In genomic region chr14:47189635-47189955, GRCm38 (mm10) we compare ENCODE assay signal across 8 mouse cellular contexts. TPM values are rescaled to one million over a fixed set of nuclear protein-coding genes. Genes with fewer than 3 reads are reported as not detected.
DNase-seq lines count a peak whose midpoint lies in the region; ATAC-seq and TF ChIP-seq lines count a peak whose summit lies in the region.

No protein-coding gene starts in this region.

- POLR2A ChIA-PET in Patski (lab: Charles Lee) = interaction anchor here (1.1 kb wide), 1 partner anchor 11 kb away, joined by 3 read pairs; no protein-coding TSS in a partner anchor

- CTCF ChIA-PET in Patski (lab: Charles Lee) = interaction anchor here (1.0 kb wide), 1 partner anchor 102 kb away, joined by 3 read pairs; no protein-coding TSS in a partner anchor

- H3K4me2 ChIP-seq in heart, embryonic 14.5 days (ENCODE audit: low read length) = peak overlapping the region; percentile 98
- peak overlapping the region; percentile 99 for H3K4me2 ChIP-seq in hindbrain, embryonic 13.5 days
- H3K4me2 ChIP-seq in midbrain, embryonic 11.5 days = peak overlapping the region; percentile 99

- DNase-seq in heart, postnatal 25 days (ENCODE audit: low spot score) = no peak
- no peak for DNase-seq in Patski (ENCODE audit: low read depth, low spot score)
- no peak for DNase-seq in midbrain, embryonic 11.5 days (ENCODE audit: low spot score, missing footprints)
- DNase-seq in spleen, postnatal 10 days (ENCODE audit: low spot score in 2 of 2) = no peak
- no peak for DNase-seq in frontal cortex, postnatal 25 days (ENCODE audit: low spot score in 2 of 2)
- no peak for DNase-seq in spleen, postnatal 36 days (ENCODE audit: low spot score in 2 of 2)

- ATAC-seq in heart, embryonic 14.5 days (ENCODE audit: insufficient number of reproducible peaks, insufficient read depth, low FRiP score, low read depth) = no peak
- ATAC-seq in Patski = peak; percentile 28
- ATAC-seq in hindbrain, embryonic 13.5 days (ENCODE audit: low FRiP score) = no peak; the same call in 1 of the 2 replicates
- peak; percentile 47 for ATAC-seq in midbrain, embryonic 11.5 days (ENCODE audit: low FRiP score)

- intact Hi-C loops in heart, postnatal 25 days (cut with DNase I) = loop anchor here (5.0 kb wide), 3 partner anchors 102 to 307 kb away; partner anchors contain the start of gene Samd4

- peak overlapping the region; percentile 75 for H3K9ac ChIP-seq in heart, embryonic 14.5 days (ENCODE audit: low read length)
- peak overlapping the region; percentile 77 for H3K9ac ChIP-seq in hindbrain, embryonic 13.5 days
- peak overlapping the region; percentile 65; the same call in 1 of the 2 replicates for H3K9ac ChIP-seq in midbrain, embryonic 11.5 days (ENCODE audit: low read length)

- peak overlapping the region; percentile 71 to 74 for H3K4me3 ChIP-seq in heart, embryonic 14.5 days (ENCODE audit: control insufficient read depth in 1 of 2, insufficient read depth in 1 of 2, low read depth in 1 of 2, low read length in 2 of 2)
- H3K4me3 ChIP-seq in hindbrain, embryonic 13.5 days = peak overlapping the region; percentile 82
- peak overlapping the region; percentile 77 for H3K4me3 ChIP-seq in midbrain, embryonic 11.5 days (ENCODE audit: low read depth, low read length)

- 14% methylated on average over 8 of the region's 8 CpGs for WGBS in heart, embryonic 14.5 days
- 13% methylated on average over 8 of the region's 8 CpGs for WGBS in hindbrain, embryonic 13.5 days
- WGBS in midbrain, embryonic 11.5 days = 16% methylated on average over 8 of the region's 8 CpGs

- no peak overlapping the region for H3K27ac ChIP-seq in heart, embryonic 14.5 days (replicated peaks in 1 of 2; ENCODE audit: control insufficient read depth in 1 of 2, insufficient read depth in 1 of 2, low read depth in 2 of 2, low read length in 2 of 2)
- no peak overlapping the region for H3K27ac ChIP-seq in hindbrain, embryonic 13.5 days
- H3K27ac ChIP-seq in midbrain, embryonic 11.5 days (ENCODE audit: low read depth, low read length) = no peak overlapping the region

- no peaks in the 10 kb centered on the region for H3K27me3 ChIP-seq in heart, embryonic 14.5 days (ENCODE audit: control insufficient read depth, insufficient read depth, low read length)
- no peaks in the 10 kb centered on the region for H3K27me3 ChIP-seq in Patski
- H3K27me3 ChIP-seq in hindbrain, embryonic 13.5 days = peaks cover 22% of the 10 kb centered on the region
- H3K27me3 ChIP-seq in midbrain, embryonic 11.5 days (ENCODE audit: control insufficient read depth, insufficient read depth, low read length) = peaks cover 13% of the 10 kb centered on the region

- peaks cover 2 to 3% of the 10 kb centered on the region in 2 experiments; a peak in 3 of 4 replicates for H3K4me1 ChIP-seq in heart, embryonic 14.5 days (ENCODE audit: control insufficient read depth in 2 of 2, insufficient read depth in 2 of 2, low read length in 2 of 2)
- H3K4me1 ChIP-seq in hindbrain, embryonic 13.5 days (replicated peaks) = peaks cover 9% of the 10 kb centered on the region
- peaks cover 4% of the 10 kb centered on the region for H3K4me1 ChIP-seq in midbrain, embryonic 11.5 days (ENCODE audit: control insufficient read depth, insufficient read depth, low read length)

- no peaks in the 10 kb centered on the region for H3K36me3 ChIP-seq in heart, embryonic 14.5 days (ENCODE audit: control insufficient read depth, insufficient read depth, low read length)
- no peaks in the 10 kb centered on the region for H3K36me3 ChIP-seq in hindbrain, embryonic 13.5 days
- H3K36me3 ChIP-seq in midbrain, embryonic 11.5 days (ENCODE audit: control insufficient read depth, insufficient read depth, low read length) = no peaks in the 10 kb centered on the region

- TF ChIP-seq CTCF in Patski (IDR thresholded peaks at IDR 0.05) = no peak

- in situ Hi-C loops in Patski (cut with MboI; ENCODE audit: low pct_unique_long_range_greater_than_20kb) = no loop called here

- H3K9me3 ChIP-seq in heart, embryonic 14.5 days (ENCODE audit: control insufficient read depth, low read length) = no peaks in the 10 kb centered on the region
- no peaks in the 10 kb centered on the region for H3K9me3 ChIP-seq in hindbrain, embryonic 13.5 days
- no peaks in the 10 kb centered on the region for H3K9me3 ChIP-seq in midbrain, embryonic 11.5 days (ENCODE audit: control insufficient read depth, low read length)

RNA-seq across cellular contexts. Expression of gene Gch1, which starts 0.4 kb away (rescaled TPM):
- 5.7 and 6.6 TPM in 2 replicates for polyA plus RNA-seq in heart, embryonic 14.5 days (2014; fragmentation: Nextera tagmentation; extraction: Ambion mirVana)
- 1 to 10 TPM; 6.8 to 7.3 TPM for total RNA-seq in heart, postnatal 25 days (2021)
- polyA plus RNA-seq in Patski (2021) = 2.2 TPM
- 3.0 and 4.4 TPM in 2 replicates for polyA plus RNA-seq in hindbrain, embryonic 13.5 days (2015; fragmentation: Nextera tagmentation; extraction: Ambion mirVana)
- polyA plus RNA-seq in midbrain, embryonic 11.5 days (2014; fragmentation: Nextera tagmentation; extraction: Ambion mirVana) = 2.1 and 2.9 TPM in 2 replicates

Comparison
In these comparisons a context has a peak if more than half of its experiments do, and no peak if none do; other contexts are left out.
1. ATAC-seq: peak in Patski (single experiment) and midbrain, embryonic 11.5 days (single experiment); none in heart, embryonic 14.5 days (single experiment) and hindbrain, embryonic 13.5 days (single experiment).
2. Peak in every context shown above with its lines, with median percentiles within 50 percentile points of each other: H3K4me2 ChIP-seq, H3K4me3 ChIP-seq and H3K9ac ChIP-seq.